Mouse (Mus musculus): ENCODE measurements around the gene Pcx. TPM values are rescaled to one million over a fixed set of nuclear protein-coding genes. Genes with fewer than 3 reads are reported as not detected.

The Pcx gene
- polyA plus RNA-seq, 1 experiment from 2014 or later = 20.7 TPM

DNA sequence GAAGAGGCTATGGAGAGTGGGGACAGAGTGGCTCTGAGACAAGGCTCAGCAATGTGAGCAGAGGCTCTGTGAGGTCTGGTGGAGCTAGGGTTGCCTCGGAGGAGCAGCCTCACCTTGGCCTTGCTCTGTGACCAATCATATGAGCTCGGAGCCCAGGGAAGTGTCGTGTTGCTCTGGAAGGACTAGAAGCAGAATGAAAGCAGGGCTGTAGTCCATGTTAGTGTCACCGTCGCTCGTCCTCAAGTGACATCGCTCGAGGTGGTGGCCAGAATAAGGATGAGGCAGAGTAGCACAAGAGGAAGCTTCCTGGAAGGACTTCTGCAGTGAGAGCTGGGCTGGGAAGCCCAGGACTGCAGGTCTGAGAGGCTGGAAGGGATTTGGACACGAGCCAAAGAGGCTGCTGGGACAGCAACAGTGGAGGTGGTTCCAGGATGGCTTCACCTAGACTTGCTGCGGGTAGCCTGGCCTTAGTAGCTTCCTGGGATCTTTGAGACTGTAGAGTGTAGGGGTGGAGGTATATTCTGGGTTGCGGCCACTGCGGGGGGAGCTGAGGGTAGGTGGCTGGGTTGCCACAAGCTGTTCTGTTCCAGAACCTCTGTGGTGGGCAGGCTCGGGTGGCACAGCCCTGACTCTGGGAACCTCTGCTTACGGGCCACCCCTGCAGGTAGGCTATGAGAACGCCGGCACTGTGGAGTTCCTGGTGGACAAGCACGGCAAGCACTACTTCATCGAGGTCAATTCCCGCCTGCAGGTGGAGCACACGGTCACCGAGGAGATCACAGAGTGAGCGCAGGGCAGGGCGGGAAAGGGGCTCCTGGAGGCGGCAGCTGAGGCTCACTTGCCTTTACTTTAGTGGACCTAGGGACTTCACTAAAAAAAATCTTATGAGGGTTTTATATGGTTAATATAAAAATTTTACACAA is 93.8 kb downstream of the Pcx start:
- 43% methylated on average over 24 of the region's 24 CpGs for WGBS
- Histone ChIP-seq H3K36me3 (no peaks in the 10 kb centered on the region), H3K27ac (no peak overlapping the region), H3K9me3 (no peaks in the 10 kb centered on the region), H3K9ac (replicated peaks) (no peak overlapping the region), H3K27me3 (no peaks in the 10 kb centered on the region), H3K4me3 (replicated peaks) (no peak overlapping the region), H3K4me1 (replicated peaks) (0 out of 2 replicates have a peak, but pooled peaks cover 4% of the 10 kb centered on the region), H3K4me2 (replicated peaks) (no peak overlapping the region)
- 0 out of 2 replicates have a peak, but pooled peaks have one; percentile 24 for ATAC-seq

DNA sequence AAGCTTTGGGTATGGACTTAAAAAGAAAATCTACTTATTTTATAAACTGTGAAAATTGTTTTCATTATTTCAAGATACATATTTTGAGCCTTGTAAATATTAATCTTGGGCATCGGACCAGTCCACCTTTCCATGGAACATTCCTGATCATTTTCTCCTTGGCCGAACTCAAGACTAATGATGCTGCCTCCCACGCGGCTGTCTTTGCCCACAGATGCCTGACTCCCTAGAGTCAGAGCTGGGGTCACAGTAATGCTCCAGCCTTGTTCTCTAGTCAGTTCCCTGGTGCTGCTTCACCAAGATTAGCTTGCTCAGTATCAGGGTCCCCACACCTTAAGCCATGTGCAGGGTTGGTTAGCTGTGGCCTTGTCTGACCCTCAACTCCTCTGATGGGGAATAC is 95.4 kb downstream of the Pcx start:
- Histone ChIP-seq H3K27ac (no peak overlapping the region), H3K4me3 (replicated peaks) (no peak overlapping the region), H3K9ac (replicated peaks) (no peak overlapping the region), H3K27me3 (no peaks in the 10 kb centered on the region), H3K9me3 (no peaks in the 10 kb centered on the region), H3K36me3 (peaks cover 7% of the 10 kb centered on the region; the same call in 1 of the 2 replicates), H3K4me2 (replicated peaks) (no peak overlapping the region), H3K4me1 (replicated peaks) (0 out of 2 replicates have a peak, but pooled peaks cover 4% of the 10 kb centered on the region)
- ATAC-seq = no peak
- WGBS = 92% methylated on average over 4 of the region's 4 CpGs

DNA sequence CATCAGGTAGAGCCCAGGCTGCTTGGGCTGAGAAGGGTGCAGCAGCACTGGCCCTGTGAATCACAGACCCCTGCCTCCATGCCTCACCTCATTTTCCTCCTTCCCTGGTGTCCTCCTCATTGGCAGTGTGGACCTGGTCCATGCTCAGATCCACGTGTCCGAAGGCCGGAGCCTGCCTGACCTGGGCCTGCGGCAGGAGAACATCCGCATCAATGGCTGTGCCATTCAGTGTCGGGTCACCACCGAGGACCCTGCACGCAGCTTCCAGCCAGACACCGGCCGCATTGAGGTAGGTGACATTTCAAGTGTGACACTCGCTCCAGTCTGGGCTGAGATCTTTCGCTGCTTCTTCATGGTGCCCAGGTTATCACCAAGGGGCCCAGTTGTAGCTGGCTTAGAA is 97.1 kb downstream of the Pcx start:
- Histone ChIP-seq H3K4me3 (replicated peaks) (no peak overlapping the region), H3K27ac (no peak overlapping the region), H3K36me3 (peaks cover 25% of the 10 kb centered on the region), H3K27me3 (no peaks in the 10 kb centered on the region), H3K4me1 (replicated peaks) (peaks cover 15% of the 10 kb centered on the region), H3K9ac (replicated peaks) (no peak overlapping the region), H3K9me3 (no peaks in the 10 kb centered on the region), H3K4me2 (replicated peaks) (no peak overlapping the region)
- ATAC-seq = no peak
- WGBS = 90% methylated on average over 12 of the region's 12 CpGs

DNA sequence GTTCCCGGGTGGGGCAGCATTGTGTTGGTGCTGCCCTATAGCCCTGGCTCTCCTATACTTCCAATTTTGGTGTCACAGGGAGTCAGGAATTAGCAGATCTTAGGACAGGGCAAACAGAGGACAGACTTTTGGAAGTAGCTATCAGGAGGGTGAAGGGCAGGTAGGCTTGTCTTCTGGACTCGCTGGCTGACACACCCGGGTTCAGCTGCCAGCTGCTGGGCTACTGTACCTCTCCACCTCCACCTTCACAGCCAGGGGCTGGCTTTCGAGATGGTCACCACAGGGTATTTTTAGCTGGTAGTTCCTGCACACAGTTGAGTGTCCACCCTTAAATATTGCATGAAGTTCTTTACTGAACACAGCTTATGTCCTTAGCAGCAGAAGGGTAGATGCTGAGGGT is 98.2 kb downstream of the Pcx start:
- Histone ChIP-seq H3K9me3 (no peaks in the 10 kb centered on the region), H3K27me3 (no peaks in the 10 kb centered on the region), H3K4me3 (replicated peaks) (no peak overlapping the region), H3K27ac (no peak overlapping the region), H3K4me2 (replicated peaks) (no peak overlapping the region), H3K4me1 (replicated peaks) (peaks cover 26% of the 10 kb centered on the region), H3K9ac (replicated peaks) (no peak overlapping the region), H3K36me3 (peaks cover 36% of the 10 kb centered on the region)
- no peak for ATAC-seq
- WGBS = 91% methylated on average over 4 of the region's 4 CpGs

DNA sequence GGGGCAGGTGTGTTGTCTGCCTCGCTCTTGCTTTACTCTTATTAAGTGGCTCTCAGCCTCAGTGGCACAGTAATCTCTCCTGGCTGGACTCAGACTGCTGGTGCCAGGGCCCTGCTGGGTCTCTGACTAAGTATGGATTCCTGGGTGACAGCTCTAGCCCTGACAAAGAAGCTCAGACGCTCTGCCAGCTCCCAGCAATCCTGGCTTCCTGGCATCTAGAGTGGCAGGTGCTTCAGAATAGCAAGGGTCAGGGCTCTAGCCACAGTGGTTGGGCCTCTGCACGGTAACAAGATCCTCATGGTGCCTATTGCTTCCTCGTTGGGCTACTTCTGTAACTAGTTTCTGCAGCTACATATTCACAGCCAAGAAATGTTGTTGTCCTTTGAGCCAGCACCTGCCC is 99.8 kb downstream of the Pcx start:
- Histone ChIP-seq H3K4me1 (replicated peaks) (peaks cover 34% of the 10 kb centered on the region), H3K4me3 (replicated peaks) (no peak overlapping the region), H3K27ac (no peak overlapping the region), H3K9ac (replicated peaks) (no peak overlapping the region), H3K36me3 (peaks cover 41% of the 10 kb centered on the region), H3K9me3 (no peaks in the 10 kb centered on the region), H3K4me2 (replicated peaks) (no peak overlapping the region), H3K27me3 (no peaks in the 10 kb centered on the region)
- 71% methylated on average over 4 of the region's 4 CpGs for WGBS
- ATAC-seq = no peak

DNA sequence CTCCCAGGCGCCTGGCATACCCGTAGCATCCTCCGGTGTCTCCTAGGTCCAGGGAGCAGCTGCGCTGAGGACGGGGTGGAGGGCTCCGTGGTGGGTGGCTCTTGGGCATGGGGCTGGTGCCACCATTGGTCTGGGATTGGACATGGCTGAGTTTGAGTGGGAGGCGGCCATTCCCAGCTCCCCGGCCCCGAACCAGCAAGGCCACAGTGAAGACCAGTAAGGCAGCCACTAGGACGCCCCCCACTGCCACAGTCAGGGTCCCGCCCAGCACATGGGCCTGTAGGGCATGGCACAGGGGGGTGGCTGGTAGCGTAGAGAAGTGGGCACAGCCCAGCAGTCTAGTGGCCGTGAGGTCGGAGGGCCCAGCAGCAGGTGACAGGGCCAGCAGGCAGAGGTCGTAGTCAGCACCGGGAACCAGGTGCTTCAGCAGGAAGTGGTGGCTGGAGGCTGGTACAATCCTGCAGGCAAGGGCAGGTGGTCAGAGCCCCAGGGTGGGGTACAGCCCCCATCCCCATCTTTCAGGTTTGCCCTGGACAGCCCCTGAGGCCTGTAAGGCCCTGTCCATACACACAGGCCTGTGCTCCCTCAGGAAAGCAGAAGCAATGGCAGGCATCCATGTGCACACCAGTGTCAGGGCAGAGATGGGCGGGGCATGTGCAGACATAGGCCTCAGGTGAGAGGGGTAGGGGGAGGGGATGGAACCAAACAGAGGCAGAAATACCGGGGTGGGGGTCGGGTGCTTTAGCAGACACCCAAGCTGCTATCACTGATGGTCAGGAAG is 102.1 kb downstream of the Pcx start:
- Histone ChIP-seq H3K9ac (replicated peaks) (peak overlapping the region; percentile 48; the same call in 1 of the 2 replicates), H3K27me3 (0 out of 2 replicates have a peak, but pooled peaks cover 4% of the 10 kb centered on the region), H3K27ac (no peak overlapping the region), H3K4me1 (replicated peaks) (peaks cover 41% of the 10 kb centered on the region), H3K9me3 (no peaks in the 10 kb centered on the region), H3K36me3 (peaks cover 41% of the 10 kb centered on the region), H3K4me3 (replicated peaks) (no peak overlapping the region), H3K4me2 (replicated peaks) (peak overlapping the region; percentile 77; the same call in 1 of the 2 replicates)
- WGBS = 92% methylated on average over 19 of the region's 19 CpGs
- no peak for ATAC-seq

DNA sequence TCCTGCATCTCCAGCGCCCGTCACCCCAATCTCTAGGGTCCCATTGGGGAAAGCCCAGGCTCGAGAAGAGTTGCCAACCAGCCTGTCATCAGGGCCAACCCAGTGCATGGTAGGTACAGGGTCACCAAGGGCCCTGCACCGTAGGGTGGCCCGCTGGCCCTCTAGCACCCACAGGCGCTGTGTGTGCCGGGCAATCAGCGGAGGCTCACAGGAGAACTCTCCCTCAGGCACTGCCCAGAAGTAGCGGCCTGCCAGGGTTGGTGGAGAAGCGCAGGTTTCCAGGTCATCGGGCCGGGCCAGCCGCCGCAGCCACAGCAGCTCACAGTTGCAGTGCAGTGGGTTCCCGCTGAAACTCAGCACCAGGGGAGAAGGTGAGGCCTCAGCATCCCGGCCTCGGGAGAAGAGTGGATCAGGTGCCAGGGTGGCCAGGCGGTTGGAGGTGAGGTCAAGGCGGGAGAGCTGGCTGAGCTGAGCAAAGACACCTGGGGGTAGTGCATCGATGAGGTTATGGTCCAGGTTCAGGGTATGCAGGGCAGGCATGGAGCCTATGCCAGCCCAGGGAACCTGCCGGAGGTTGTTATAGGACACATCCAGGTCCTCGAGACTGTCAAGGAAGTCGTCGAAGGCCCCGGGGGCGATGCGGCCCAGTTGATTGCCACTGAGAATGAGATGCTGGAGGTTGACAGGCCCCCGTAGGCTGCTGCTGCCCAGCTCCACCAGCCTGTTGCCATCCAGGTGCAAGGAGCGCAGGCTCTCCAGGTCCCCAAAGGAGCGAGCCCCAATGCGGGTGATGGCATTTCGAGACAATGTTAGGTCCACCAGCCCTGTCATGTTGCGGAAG is 103.4 kb downstream of the Pcx start:
- 0 out of 2 replicates have a peak, but pooled peaks cover 4% of the 10 kb centered on the region for H3K27me3 ChIP-seq
- WGBS = 90% methylated on average over 33 of the region's 33 CpGs
- peaks cover 41% of the 10 kb centered on the region for H3K36me3 ChIP-seq
- peak overlapping the region; percentile 77 for H3K4me2 ChIP-seq (replicated peaks)
- peak overlapping the region; percentile 94 for H3K4me3 ChIP-seq (replicated peaks)
- H3K4me1 ChIP-seq (replicated peaks) = peaks cover 41% of the 10 kb centered on the region
- H3K9ac ChIP-seq (replicated peaks) = peak overlapping the region; percentile 100; the same call in 1 of the 2 replicates
- no peak for ATAC-seq
- H3K27ac ChIP-seq = no peak overlapping the region
- no peaks in the 10 kb centered on the region for H3K9me3 ChIP-seq

DNA sequence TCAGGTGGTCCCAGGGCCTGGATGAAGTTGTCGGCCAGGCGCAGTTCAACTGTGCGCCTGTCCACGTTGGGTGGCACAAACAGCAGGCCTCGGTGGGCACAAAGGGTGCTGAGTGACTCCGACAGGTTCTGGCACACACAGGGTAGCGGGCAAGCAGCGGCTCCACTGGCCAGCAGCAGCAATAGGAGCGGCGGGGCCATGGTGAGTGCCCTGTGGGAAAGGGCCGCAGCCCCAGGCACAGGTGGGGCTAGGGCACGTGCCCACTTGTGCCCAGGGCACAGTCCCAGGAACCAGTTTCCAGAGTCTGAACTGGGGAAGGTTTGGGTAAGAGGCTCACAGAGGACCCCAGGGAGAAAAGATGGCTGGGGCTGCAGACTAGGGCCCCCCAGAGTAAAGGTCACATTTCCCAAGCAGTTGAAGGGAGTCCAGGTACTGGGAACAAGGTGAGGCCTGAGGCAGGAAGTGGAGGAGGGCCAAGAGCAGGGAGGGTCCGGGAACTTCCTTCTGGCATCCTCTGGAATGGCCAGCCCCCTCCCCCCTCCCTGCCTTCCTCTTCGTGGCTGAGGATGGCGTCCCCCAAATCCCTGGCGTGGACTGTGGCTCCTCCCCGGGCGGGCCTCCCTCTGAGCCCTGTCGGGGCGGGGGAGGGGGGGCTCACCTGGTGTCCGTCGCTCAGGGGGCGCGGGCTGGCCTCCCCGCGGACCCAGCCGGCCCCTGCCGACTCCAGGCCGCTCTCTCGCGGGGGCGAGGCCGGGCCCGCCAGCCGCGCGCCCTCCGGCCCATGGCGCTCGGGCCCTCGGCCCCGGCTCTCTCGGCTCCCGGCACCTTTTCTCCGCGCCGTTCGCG is 104.3 kb downstream of the Pcx start:
- peak overlapping the region; percentile 94 for H3K4me3 ChIP-seq (replicated peaks)
- peak overlapping the region; percentile 95 for H3K27ac ChIP-seq
- H3K9me3 ChIP-seq = no peaks in the 10 kb centered on the region
- H3K36me3 ChIP-seq = peaks cover 41% of the 10 kb centered on the region
- H3K4me1 ChIP-seq (replicated peaks) = peaks cover 41% of the 10 kb centered on the region
- peak overlapping the region; percentile 100 for H3K9ac ChIP-seq (replicated peaks)
- peak overlapping the region; percentile 77 for H3K4me2 ChIP-seq (replicated peaks)
- peak; percentile 7; the same call in 1 of the 2 replicates for ATAC-seq
- H3K27me3 ChIP-seq = 0 out of 2 replicates have a peak, but pooled peaks cover 4% of the 10 kb centered on the region
- WGBS = 19% methylated on average over 42 of the region's 49 CpGs

DNA sequence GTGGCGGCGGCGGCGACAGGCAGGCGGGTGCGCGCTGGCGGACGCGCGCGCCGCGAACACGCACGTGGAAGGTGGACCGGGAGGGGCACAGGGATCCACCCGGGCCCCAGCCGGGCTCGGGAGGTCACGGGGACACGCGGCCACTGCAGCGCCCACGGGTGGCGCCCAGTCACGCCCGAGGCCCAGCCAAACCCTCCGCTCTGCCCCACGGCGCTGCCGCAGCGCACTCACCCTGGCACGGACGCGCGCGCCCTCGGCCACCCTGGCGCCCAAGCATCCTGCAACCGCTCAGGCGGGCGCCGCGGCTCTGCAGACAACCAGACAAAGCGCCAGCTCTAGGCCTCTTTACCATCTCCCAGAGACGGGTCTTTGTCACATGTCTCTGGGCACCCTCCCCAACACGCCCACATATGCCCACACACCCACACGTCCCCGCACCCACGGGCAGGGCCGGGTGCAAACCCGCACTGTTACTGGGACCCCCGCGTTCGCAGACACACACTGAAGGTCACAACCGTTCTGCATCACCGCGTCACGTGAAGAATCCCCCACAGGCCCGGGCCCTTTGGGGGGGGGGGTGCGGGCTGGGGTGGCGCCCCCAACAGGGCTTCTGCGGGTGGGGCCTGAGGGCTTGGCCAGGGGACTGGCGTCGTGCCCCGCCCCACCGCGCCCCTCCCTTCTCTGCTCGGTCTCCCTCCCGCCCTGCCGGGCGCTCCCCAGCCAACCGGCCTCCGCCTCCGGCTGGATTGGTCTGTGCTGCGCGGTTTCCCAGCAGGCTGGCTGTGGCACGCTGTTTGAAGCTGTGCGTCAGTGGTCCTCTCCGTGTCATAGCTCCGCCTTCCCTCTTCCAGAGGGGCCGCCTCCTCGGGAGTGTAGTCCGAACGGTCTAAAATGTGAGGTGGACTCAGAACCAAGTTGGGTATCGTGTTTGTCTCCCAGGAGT is 105.2 kb downstream of the Pcx start, which contains the start of gene Lrfn4:
Gene Lrfn4 (minus strand): TSS at position 517 of the 943 bp plus-strand sequence.
- Histone ChIP-seq H3K4me1 (replicated peaks) (peaks cover 41% of the 10 kb centered on the region), H3K27ac (peak within 1 kb of the TSS; percentile 95), H3K4me3 (replicated peaks) (peak within 1 kb of the TSS; percentile 94), H3K9me3 (no peaks in the 10 kb centered on the region), H3K36me3 (peaks cover 39% of the 10 kb centered on the region), H3K9ac (replicated peaks) (peak within 1 kb of the TSS; percentile 100), H3K27me3 (0 out of 2 replicates have a peak, but pooled peaks cover 4% of the 10 kb centered on the region), H3K4me2 (replicated peaks) (peak within 1 kb of the TSS; percentile 77)
- peak; percentile 95 for ATAC-seq
- under 1% methylated on average over 48 of the region's 87 CpGs for WGBS

DNA sequence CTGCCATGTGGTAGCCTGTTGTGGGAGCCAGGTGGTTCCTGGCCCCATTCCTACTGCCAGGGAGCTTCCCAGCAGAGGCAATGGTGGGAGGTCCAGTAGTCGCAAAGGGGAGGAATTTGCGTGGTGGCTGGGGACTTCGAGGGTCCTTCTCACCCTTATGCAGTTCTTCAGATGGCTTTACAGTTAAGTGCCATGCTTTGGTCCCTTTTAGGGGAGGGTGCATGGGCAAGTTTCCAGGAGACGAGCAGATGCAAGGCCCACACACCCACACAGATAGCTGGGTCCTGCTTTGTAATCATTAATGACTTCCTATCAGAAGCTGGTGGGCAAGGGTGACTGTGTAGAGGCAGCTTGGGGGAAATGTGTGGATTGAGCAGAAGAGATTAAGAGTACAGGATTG is 106.3 kb downstream of the Pcx start:
- Histone ChIP-seq H3K4me3 (replicated peaks) (peak overlapping the region; percentile 94), H3K27me3 (0 out of 2 replicates have a peak, but pooled peaks cover 4% of the 10 kb centered on the region), H3K36me3 (peaks cover 39% of the 10 kb centered on the region), H3K4me1 (replicated peaks) (peaks cover 39% of the 10 kb centered on the region), H3K4me2 (replicated peaks) (peak overlapping the region; percentile 77), H3K27ac (no peak overlapping the region), H3K9ac (replicated peaks) (peak overlapping the region; percentile 100; the same call in 1 of the 2 replicates), H3K9me3 (no peaks in the 10 kb centered on the region)
- 57% methylated on average over 4 of the region's 4 CpGs for WGBS
- no peak for ATAC-seq
